Mouse (Mus musculus) thymus, adult 2 months (tissue): ENCODE data around the gene Zan. TPM values are rescaled to one million over a fixed set of nuclear protein-coding genes. Genes with fewer than 3 reads are reported as not detected.

Experiments
- DNase-seq: peaks from one replicate; pipeline ENCODE4 v3.0.0; 2021
- H3K27ac ChIP-seq: fragments of 200-500 bp; 2 replicates; pipeline ENCODE4 v1.5.1; 2012; ENCODE audit warnings: low read length, control low read depth; ENCODE audit not compliant: control insufficient read depth, insufficient read depth
- H3K27me3 ChIP-seq: fragments of 200-500 bp; 2 replicates; pipeline ENCODE4 v1.6.1; 2012; ENCODE audit warnings: mild to moderate bottlenecking, low read length, moderate library complexity, mixed read lengths; ENCODE audit not compliant: control insufficient read depth, insufficient read depth
- H3K36me3 ChIP-seq: fragments of 200-500 bp; 2 replicates; pipeline ENCODE4 v1.6.1; 2012; ENCODE audit warnings: mild to moderate bottlenecking, low read length, moderate library complexity; ENCODE audit not compliant: control insufficient read depth, insufficient read depth
- H3K4me1 ChIP-seq: fragments of 200-500 bp; replicated peaks from 2 replicates; pipeline ENCODE4 v1.6.1; 2012; ENCODE audit warnings: low read length; ENCODE audit not compliant: control insufficient read depth, insufficient read depth
- H3K4me3 ChIP-seq: fragments of 200-500 bp; 2 replicates; pipeline ENCODE4 v1.5.1; 2012; ENCODE audit warnings: mild to moderate bottlenecking, low read length, control low read depth, moderate library complexity; ENCODE audit not compliant: control insufficient read depth, insufficient read depth
- CTCF ChIP-seq: fragments of 200-500 bp; IDR thresholded peaks from 2 replicates; pipeline ENCODE4 v1.5.1; 2012; ENCODE audit warnings: mild to moderate bottlenecking, control low read depth, low read length, moderate library complexity, borderline replicate concordance; ENCODE audit not compliant: control insufficient read depth, poor library complexity, insufficient read depth; ENCODE audit errors: extremely low read depth
- POLR2A ChIP-seq: fragments of 200-500 bp; IDR thresholded peaks from 2 replicates; pipeline ENCODE4 v1.6.1; 2012; ENCODE audit warnings: mild to moderate bottlenecking, low read length, control low read depth, moderate library complexity; ENCODE audit not compliant: control insufficient read depth, poor library complexity, insufficient read depth; ENCODE audit errors: extremely low read depth
- WGBS: fragments of 180-500 bp; shearing (Covaris S2); methylation state at CpG from one replicate; pipeline ENCODE4 v1.1.7; 2018; 5-methylcytosine and 5-hydroxymethylcytosine counted together
- polyA plus RNA-seq: library from polyadenylated mRNA; depleted of rRNA; stranded (reverse); fragments of >200 nt; gene quantifications from 2 replicates; pipeline ENCODE4 v1.2.3, GENCODE M21; 2012

Gene Zan
- polyA plus RNA-seq, 1 experiment, result 0.36 TPM

DNA sequence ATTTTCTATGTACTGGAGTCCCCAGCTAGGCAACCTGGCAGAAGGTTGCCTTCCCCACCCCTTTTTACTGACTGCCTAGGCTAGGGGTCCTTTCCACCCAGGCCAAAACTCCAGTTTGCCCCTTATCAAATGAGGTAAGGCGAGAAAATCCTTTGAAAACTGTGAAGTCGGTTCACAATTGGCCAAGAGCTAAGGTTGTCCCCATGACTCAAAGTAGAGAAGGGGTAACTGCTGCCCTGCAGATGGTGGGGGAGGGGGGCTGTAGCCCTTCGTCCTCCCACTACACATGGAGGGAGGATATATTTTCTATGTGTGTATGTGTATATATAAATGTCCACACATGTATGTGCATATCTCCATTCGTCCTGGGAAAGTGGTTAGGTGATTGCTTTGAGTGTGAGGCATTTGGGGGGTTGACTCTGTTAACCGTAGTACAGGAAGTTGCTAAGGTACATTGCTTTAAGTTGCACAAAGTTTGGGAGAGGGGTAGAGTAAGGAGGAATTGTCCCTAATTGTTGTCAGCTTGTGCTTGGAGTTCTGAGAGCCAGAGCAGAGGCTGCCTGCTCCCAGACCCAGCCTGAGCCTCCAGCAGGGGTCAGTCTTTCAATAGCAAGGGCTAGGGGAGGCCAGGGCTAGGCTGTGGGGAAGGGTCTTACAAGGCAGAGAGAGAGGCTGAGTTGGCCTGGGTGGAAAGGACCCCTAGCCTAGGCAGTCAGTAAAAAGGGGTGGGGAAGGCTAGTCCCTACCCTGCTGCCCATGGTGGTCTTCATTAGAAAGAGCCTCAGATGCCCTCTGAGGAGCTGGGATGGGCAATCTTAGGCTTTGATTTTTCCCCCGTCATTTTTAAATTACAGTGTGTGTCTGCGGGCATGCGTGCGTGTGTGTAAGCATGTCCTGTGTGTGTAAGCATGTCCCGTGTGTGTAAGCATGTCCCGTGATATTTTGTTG is 36.3 kb upstream of the Zan start:
- H3K27me3 ChIP-seq, result no peaks in the 10 kb centered on the region
- TF ChIP-seq POLR2A, result no peak
- TF ChIP-seq CTCF, result 0 out of 2 replicates have a peak, but pooled peaks have one; percentile 20
- no peaks in the 10 kb centered on the region for H3K36me3 ChIP-seq
- no peak overlapping the region for H3K4me3 ChIP-seq
- no peak overlapping the region for H3K27ac ChIP-seq
- peaks cover 20% of the 10 kb centered on the region for H3K4me1 ChIP-seq
- no peak for DNase-seq
- WGBS, result 87% methylated on average over 11 of the region's 11 CpGs

DNA sequence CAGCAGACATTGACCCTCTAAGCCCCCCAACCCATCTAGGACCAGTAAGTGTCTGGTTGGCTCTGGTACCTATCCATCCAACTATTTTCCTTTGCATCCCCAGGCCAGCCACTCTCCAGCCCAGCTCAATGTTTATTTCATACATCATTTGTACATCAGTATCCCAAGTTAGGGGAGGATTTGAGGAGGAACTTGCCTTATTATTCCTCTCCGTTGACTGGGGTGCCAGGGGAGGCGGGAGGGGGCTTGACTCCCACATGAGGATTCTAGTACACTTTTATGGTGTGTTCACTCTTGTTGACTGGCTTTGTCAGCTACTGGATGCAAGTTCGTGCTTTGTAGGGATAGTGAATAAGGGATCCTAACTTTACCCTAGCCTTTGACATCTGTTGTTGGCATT is 34.8 kb upstream of the Zan start:
- Histone ChIP-seq H3K4me3 (no peak overlapping the region), H3K36me3 (no peaks in the 10 kb centered on the region), H3K4me1 (peaks cover 20% of the 10 kb centered on the region), H3K27me3 (no peaks in the 10 kb centered on the region), H3K27ac (no peak overlapping the region)
- WGBS, result 88% methylated on average over 3 of the region's 3 CpGs
- TF ChIP-seq CTCF (no peak), POLR2A (no peak)
- DNase-seq, result no peak

- WGBS, result 1% methylated on average over 67 of the region's 83 CpGs
- peak overlapping the region; percentile 74 for H3K4me3 ChIP-seq
- H3K27me3 ChIP-seq, result no peaks in the 10 kb centered on the region
- 0 out of 2 replicates have a peak, but pooled peaks have one; percentile 12 for TF ChIP-seq POLR2A
- TF ChIP-seq CTCF, result no peak; the same call in 1 of the 2 replicates
- DNase-seq, result peak; percentile 53
- H3K36me3 ChIP-seq, result no peaks in the 10 kb centered on the region
- peaks cover 20% of the 10 kb centered on the region for H3K4me1 ChIP-seq
- no peak overlapping the region for H3K27ac ChIP-seq
Observed at GRCm38 (mm10) chr5:137510573-137511390, 33.9 kb upstream of the Zan start.

DNA sequence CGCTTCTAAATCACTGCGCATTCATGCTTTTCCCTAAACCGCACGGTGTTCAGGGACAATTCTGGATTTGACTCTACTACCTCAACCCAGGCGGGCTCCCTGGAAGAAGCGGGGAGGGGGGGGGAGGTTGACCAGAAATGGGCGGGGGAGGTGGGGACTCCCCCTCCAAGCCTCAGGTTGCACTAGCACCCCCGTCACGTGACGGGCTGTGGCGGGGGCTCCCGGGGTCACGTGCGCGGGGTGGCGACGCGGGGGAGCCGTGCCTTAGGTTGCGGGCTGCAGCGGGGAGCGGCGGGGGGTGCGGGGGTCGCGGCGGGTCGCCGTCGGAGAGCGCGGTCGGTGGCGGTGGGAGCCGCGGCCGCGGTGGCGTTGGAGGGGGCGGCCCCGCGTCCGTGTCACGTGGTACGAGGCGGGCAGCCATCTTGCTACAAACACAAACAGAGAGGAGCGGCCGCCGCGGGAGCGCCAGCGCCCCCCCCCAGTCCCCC is 33.2 kb upstream of the Zan start:
- TF ChIP-seq CTCF, result no peak
- 0 out of 2 replicates have a peak, but pooled peaks have one; percentile 15 for TF ChIP-seq POLR2A
- H3K27me3 ChIP-seq, result no peaks in the 10 kb centered on the region
- peak overlapping the region; percentile 74 for H3K4me3 ChIP-seq
- peak; percentile 80 for DNase-seq
- peaks cover 20% of the 10 kb centered on the region for H3K4me1 ChIP-seq
- WGBS, result 2% methylated on average over 52 of the region's 52 CpGs
- no peak overlapping the region for H3K27ac ChIP-seq
- no peaks in the 10 kb centered on the region for H3K36me3 ChIP-seq

GRCm38 (mm10) chr5:137504041-137504440 is 27.2 kb upstream of the Zan start:
- no peaks in the 10 kb centered on the region for H3K27me3 ChIP-seq
- H3K4me1 ChIP-seq, result peaks cover 6% of the 10 kb centered on the region
- TF ChIP-seq CTCF (0 out of 2 replicates have a peak, but pooled peaks have one; percentile 16), POLR2A (no peak)
- 84% methylated on average over 6 of the region's 6 CpGs for WGBS
- no peak overlapping the region for H3K4me3 ChIP-seq
- H3K36me3 ChIP-seq, result no peaks in the 10 kb centered on the region
- peak; percentile 40 for DNase-seq
- H3K27ac ChIP-seq, result no peak overlapping the region

DNA sequence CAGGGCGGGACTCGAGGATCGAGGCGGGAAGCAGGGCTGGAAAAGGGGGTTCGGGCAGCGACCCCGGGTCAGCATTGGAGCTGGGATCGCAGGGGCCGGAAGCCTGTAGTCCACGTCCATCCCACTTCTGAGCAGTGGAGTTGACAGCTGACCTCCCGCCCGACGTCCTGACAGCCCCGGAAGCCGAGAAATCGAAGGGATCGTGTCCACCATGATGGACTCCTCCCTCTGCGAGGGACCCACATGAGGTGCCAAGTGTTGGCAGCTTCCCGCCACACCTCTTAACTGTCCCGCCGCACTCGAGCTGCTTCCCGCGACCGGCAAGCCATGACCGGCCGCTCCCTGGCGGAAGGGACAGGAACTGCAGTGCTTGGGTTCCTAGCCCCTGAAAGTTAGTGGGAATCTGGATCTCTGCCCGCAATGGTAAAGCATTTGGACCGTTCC is 25.8 kb upstream of the Zan start:
- Histone ChIP-seq H3K36me3 (no peaks in the 10 kb centered on the region), H3K4me1 (peaks cover 6% of the 10 kb centered on the region), H3K27ac (no peak overlapping the region), H3K27me3 (no peaks in the 10 kb centered on the region), H3K4me3 (peak overlapping the region; percentile 65)
- under 1% methylated on average over 30 of the region's 30 CpGs for WGBS
- peak; percentile 85 for DNase-seq
- peak; percentile 93 for TF ChIP-seq CTCF
- no peak for TF ChIP-seq POLR2A
